Mouse (Mus musculus): ENCODE measurements around the gene Mthfd1l.

DNA sequence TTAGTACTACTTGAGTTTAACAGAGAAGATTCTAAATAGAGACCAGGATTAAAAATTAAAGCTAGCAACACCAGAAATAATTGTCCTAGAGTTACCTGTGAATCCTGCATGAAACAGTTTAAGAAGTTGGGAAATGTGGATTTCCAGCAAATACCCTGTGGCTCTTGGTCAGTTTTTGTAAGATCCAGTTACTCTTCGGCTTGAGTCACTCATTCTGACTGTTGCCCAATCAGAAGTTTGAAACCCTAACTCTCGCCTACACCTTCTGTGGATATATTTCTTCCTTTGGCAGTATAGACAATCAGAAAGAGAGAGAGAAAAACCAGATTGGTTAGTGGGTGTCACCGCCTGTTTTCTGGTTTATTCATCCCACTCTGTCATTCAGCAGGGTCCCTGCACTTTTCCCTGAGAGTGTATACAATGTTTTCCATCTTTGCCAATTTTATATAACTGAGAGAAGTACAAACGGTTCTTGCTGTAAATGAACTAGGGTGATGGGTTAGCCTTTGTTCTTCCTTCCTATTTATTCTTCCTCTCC lies 44.8 kb upstream of the Mthfd1l start:
- no peak for TF ChIP-seq CTCF (IDR thresholded peaks at IDR 0.05; ENCODE audit: low read depth)
- TF ChIP-seq EP300 (IDR thresholded peaks at IDR 0.05; ENCODE audit: low read depth): no peak
